Mouse (Mus musculus) testis, adult 2 months (tissue): ENCODE measurements at regions not wholly inside any gene's neighbourhood (a gene's known extent, or its start where the extent isn't known, plus 50 kb on each side); places are given as distances from the start of the nearest gene placed in this dataset.

Source experiments
- CTCF ChIP-seq: fragments of 200-500 bp; IDR thresholded peaks from 2 replicates; pipeline ENCODE4 v1.5.1; 2012; ENCODE audit warnings: low read depth, mild to moderate bottlenecking, inconsistent platforms, low read length, moderate library complexity; ENCODE audit not compliant: control insufficient read depth, insufficient read depth, insufficient replicate concordance
- POLR2A ChIP-seq: fragments of 200-500 bp; IDR thresholded peaks from 2 replicates; pipeline ENCODE4 v1.6.1; 2012; ENCODE audit warnings: low read depth, mild to moderate bottlenecking, inconsistent platforms, low read length, moderate library complexity; ENCODE audit not compliant: control insufficient read depth

GRCm38 (mm10) chr8:37129670-37130069, 136.3 kb downstream of the AI429214 start:
- no peak for TF ChIP-seq POLR2A
- no peak for TF ChIP-seq CTCF
